Mouse (Mus musculus) right cerebral cortex, postnatal 36 days (tissue): ENCODE measurements around the gene Adamtsl3.

Source experiments
- DNase-seq, 2 experiments: peaks; one replicate each; pipeline ENCODE4 v3.0.0; 2022; ENCODE audit warnings: low spot score in 2 of 2, mixed read lengths in 1 of 2

Adamtsl3 gene

GRCm38 (mm10) chr7:82502511-82502910, 167.0 kb downstream of the Adamtsl3 start:
- DNase-seq, result no peak

GRCm38 (mm10) chr7:82504101-82504500, 168.6 kb downstream of the Adamtsl3 start:
- DNase-seq, result peak; percentile 32 to 38

GRCm38 (mm10) chr7:82530583-82530982, 195.1 kb downstream of the Adamtsl3 start:
- no peak for DNase-seq

GRCm38 (mm10) chr7:82531376-82531775, 195.9 kb downstream of the Adamtsl3 start:
- no peak for DNase-seq

GRCm38 (mm10) chr7:82533188-82533587, 197.7 kb downstream of the Adamtsl3 start:
- no peak for DNase-seq

- no peak for DNase-seq
Observed at GRCm38 (mm10) chr7:82533747-82534504, 198.4 kb downstream of the Adamtsl3 start.

- no peak for DNase-seq
Observed at GRCm38 (mm10) chr7:82544390-82544919, 209.0 kb downstream of the Adamtsl3 start.

GRCm38 (mm10) chr7:82552005-82552404, 216.5 kb downstream of the Adamtsl3 start:
- DNase-seq, result no peak

GRCm38 (mm10) chr7:82555803-82556202, 220.3 kb downstream of the Adamtsl3 start:
- no peak for DNase-seq

GRCm38 (mm10) chr7:82556417-82556816, 220.9 kb downstream of the Adamtsl3 start:
- no peak for DNase-seq

- no peak for DNase-seq
Observed at GRCm38 (mm10) chr7:82557111-82557510, 221.6 kb downstream of the Adamtsl3 start.

- DNase-seq, result no peak
Observed at GRCm38 (mm10) chr7:82566688-82567087, 231.2 kb downstream of the Adamtsl3 start.

GRCm38 (mm10) chr7:82567811-82568210, 232.3 kb downstream of the Adamtsl3 start:
- no peak for DNase-seq

- DNase-seq, result no peak
Observed at GRCm38 (mm10) chr7:82572981-82573380, 237.5 kb downstream of the Adamtsl3 start.

- DNase-seq, result no peak
Observed at GRCm38 (mm10) chr7:82580007-82580406, 244.5 kb downstream of the Adamtsl3 start.

GRCm38 (mm10) chr7:82581802-82582201, 246.3 kb downstream of the Adamtsl3 start:
- DNase-seq, result no peak

- no peak for DNase-seq
Observed at GRCm38 (mm10) chr7:82582534-82582933, 247.0 kb downstream of the Adamtsl3 start.

- no peak for DNase-seq
Observed at GRCm38 (mm10) chr7:82590931-82591330, 255.4 kb downstream of the Adamtsl3 start.

- DNase-seq, result no peak
Observed at GRCm38 (mm10) chr7:82602008-82602407, 266.5 kb downstream of the Adamtsl3 start.

GRCm38 (mm10) chr7:82605425-82605824, 269.9 kb downstream of the Adamtsl3 start:
- no peak for DNase-seq

GRCm38 (mm10) chr7:82609629-82610028, 274.1 kb downstream of the Adamtsl3 start:
- no peak for DNase-seq

- no peak for DNase-seq
Observed at GRCm38 (mm10) chr7:82625342-82625741, 289.8 kb downstream of the Adamtsl3 start.

GRCm38 (mm10) chr7:82647183-82647582, 311.7 kb downstream of the Adamtsl3 start:
- no peak for DNase-seq
